Mouse (Mus musculus) urinary bladder, postnatal 4 days (tissue): ENCODE results near the gene Golga7b.

ENCODE experiments used
- DNase-seq, 2 experiments: peaks; one replicate each; pipeline ENCODE4 v3.0.0; 2021 to 2022; ENCODE audit warnings: low spot score in 2 of 2

Golga7b gene

DNA sequence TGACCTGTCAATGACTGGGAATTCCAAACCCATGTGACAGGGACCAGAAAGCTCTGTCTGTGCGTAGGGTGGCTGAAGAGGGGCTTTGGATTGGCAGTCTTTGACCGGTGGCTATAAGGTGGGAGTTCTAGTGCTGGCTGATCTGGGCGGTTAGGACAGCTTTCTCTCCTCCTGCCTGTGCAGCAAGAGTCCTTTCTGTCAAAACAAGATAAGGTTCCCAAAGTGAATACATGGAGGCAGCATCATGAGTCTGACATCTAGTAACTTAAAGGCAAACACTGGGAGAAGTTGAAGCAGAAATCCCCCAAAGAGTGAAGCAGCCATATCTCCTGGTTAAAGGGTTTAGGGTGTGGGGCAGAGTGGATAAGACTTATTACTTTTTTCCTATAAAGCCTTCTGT, at the start of gene Golga7b:
Gene Golga7b, plus strand, starts transcription at position 56 of the 400 bp plus-strand sequence.
- DNase-seq: no peak

DNA sequence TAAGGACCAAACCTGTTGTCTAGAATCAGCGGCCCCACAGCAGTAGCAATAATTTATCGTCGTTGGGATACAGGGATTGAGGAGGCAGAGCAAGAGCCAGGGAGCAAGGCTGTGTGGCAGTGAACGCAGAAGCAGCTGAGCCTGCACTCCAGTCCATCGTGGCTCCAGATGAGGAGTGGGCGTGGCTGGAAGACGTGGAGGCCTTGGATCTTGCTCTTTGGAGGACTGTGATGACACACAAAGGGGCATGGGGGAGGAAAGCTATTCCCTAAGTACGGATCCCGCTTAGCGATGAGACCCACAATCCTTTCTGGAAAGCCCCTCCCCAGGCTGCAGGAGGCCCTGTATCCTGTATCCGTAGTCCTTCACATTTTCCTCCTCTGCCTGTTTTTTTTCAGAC, 49.3 kb upstream of the Golga7b start:
- DNase-seq: no peak

DNA sequence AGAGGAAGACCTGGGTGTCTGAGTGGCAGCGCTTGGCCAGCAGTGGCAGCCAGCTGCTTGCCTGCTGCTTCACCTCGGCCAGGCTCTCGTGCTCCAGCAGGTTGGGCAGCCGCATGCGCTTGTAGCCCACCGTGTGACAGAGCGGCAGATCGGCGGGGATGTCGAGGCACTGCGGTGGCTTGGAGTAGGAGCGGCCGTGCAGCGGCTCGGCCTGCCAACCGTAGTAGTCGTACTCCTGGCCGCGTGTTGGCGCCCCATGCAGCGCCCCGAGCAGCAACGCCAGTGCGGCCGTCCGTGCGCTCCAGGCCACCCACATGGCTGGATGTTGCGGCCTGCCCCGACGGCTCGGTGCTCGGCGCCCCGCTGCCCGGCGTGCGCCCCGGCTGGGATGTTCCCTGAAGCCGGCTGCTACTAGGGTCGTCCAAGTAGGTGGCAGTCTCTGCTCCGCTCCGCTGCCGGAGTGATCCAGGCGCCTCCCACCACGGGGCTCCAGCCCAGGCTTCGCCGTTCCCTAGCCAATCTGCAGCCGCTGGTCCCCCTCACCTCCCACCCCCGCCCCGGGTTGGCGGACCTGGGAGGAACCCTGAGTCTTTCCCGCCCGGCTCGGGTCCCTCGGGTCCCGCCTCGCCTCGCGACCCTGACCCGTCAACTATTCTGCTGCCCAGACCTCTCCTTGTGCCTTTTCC, 45.5 kb upstream of the Golga7b start, which contains the start of gene Sfrp5:
Gene Sfrp5, minus strand, starts transcription at position 557 of the 686 bp plus-strand sequence.
- DNase-seq: no peak

DNA sequence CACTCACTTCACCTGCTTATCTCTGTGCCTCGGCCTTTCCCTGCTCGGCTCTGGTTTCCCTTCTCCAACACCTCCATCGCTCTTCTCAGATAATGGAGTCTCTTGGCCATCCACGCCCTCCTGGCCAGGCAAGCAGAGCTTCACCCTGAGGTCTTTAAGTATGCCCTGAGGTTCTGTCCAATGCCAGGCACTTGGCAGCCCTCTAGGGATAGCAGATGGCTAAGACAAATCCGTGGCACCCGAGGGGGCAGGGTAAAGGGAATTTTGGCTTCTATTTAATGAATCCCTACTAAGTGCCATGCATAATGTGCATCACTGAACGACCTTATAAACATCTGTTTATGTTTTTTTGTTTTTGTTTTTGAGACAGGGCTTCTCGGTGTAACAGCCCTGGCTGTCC, 44.9 kb upstream of the Golga7b start:
- no peak for DNase-seq

DNA sequence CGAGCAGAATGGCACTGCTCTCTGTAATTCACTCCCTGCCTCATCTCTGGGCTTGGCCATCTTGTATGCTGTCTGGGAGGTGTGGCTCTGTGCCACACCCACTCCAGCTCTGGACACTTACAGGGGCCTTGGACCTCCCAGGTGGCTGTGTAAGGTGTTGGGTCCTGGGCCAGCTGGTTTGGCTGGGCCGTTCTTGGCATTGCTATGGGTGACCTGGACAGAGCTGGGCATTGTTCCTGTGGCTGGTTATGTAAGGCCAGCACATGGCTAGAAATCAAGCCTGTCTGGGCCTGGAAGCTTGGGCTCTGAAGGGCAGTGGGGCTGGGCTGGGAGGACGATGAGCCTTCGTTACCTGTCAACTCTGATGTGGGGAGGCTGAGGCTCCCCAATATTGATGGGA, 43.1 kb upstream of the Golga7b start:
- DNase-seq: no peak

DNA sequence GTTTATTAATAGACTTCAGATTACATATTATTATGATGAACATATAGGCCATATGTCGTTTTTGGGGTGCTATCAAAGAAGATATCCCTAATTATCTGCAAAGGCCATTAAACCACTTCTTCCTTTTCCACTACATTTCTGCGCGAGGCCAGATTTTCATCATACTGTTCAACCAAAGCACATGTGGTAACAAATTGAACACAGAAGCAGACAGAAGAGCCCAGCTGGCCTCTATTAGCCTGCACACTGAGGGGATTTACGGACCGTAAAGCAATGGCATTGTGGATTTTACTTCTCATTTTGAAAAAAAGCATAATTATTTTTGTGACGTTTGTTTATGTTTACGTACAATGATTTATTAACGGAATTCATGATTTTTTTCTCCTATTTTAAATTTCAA, 42.2 kb upstream of the Golga7b start:
- DNase-seq: no peak

DNA sequence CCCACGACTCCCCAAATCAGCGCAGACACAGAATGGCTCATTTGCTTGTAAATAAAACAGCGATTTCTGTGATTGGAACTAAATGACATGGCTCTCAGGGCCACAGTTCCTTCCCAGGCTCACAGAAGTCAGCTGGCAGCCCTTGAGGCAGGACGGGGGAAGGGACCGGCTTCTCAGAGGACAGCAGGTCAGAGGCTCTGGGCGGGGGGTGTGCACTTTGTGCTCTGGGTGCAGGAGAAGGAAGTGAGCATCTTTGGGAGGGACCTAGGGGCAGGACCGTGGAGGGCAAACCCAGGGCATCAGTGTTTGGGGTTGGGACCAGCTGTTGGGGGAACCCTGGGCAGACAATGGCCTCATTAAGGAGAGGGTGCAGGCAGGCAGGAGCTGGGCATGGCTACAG, 37.9 kb upstream of the Golga7b start:
- no peak for DNase-seq

DNA sequence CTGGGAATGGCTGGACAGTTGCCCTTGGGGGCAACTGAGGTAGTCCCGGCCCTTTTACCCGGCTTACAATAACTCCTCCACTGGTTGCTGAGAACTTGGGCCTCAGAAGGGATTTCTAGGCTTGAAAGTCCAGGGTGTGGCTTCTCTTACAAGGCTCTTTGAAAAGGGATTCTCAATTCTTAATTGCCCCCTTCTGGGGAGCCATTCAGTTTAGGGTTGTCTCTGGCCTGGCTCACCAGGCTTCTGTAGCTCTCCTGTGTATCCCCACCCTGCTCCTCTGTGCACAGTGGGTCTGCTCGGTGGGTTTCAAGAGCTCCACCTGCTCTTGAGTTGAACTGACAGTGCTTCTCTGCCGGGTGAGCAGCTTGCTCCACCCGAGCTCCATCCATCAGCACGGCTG, 37.4 kb upstream of the Golga7b start:
- DNase-seq: no peak

DNA sequence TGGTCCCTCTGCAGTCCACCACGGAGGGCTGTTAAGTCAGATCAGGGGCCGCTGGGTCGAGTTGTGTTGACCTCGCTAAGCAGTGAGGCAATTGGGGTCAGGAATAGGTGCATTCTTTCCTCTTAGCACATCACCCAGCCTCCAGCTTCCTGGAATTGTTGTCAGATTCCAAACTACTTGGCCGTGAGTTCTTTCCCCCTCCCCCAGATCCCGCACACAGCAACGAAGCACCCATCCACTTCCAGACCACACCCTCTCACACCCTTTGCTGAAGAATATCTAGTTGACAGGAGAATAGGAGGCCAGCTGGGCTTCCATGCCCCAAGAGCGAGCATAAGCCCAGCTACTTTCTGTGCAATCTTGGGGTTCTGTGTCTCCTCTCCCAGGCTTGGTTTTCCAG, 35.4 kb upstream of the Golga7b start:
- no peak for DNase-seq

DNA sequence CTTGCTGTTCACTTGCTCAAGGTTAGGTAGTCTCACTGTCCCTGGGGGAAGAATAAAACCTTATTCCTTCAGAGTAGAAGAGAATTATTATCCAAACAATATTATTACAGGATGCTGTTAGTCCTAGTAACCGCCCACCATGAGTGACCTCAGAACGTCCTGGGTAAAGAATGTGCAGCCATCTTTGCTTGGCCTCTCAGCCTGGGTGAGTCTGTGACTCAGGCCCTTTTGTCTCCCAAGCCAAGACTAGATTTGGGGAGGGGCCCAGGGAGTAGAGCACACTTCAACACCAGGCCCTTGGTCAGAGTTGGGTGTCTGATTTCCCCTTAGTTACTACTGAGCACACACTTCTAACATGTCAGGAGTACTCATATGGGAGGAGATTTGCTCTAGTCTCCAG, 32.8 kb upstream of the Golga7b start:
- no peak for DNase-seq

DNA sequence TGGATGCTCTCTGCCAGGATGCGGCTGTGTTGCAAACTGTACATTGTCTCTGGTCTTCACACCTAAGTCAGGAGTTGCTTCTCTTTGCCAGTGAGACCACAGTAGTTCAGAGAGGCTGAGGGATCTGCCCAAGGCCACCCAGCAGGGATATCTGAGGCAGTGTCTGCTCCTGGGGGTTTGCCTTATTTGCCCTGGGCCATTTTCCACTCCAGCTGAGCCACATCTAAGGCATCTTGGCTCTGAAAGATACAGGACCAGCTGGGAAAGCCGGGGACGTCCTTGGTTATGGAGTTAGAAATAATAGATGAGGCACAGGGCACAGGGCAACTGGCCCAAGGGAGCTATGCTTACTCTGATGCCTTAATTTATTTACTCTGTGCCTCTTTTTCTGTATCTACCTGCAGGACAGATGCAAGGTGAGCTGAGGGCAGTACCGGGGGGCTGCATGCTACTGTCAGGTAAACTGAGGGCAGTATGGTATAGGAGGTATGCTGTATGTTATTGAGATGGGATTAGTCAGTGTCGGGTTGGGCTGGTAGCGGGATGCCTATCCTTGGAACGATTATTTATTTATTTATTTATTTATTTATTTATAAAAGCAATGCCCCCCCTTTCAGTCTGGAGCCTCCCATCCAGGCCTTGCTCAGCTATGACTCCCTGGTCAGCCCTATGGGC, 30.5 kb upstream of the Golga7b start:
- no peak for DNase-seq

DNA sequence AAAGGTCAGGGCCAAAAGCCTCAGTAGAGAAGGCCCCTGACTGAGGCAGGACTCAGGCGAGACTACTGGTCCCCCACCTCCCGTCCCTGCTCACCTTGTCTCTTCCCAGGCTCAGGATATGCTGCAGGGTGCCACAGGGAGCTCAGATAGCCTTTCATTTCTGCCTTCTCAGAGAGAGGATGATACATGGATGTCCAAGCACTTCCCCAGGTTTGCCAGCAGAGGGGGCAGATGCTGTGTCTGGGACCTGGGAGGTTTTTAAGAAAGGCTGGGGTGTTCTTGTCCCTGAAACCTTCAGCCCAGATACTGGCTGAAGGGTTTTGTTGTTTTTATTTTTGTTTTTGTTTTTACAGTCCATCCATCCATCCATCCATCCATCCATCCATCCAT, 30.0 kb upstream of the Golga7b start:
- DNase-seq: no peak

DNA sequence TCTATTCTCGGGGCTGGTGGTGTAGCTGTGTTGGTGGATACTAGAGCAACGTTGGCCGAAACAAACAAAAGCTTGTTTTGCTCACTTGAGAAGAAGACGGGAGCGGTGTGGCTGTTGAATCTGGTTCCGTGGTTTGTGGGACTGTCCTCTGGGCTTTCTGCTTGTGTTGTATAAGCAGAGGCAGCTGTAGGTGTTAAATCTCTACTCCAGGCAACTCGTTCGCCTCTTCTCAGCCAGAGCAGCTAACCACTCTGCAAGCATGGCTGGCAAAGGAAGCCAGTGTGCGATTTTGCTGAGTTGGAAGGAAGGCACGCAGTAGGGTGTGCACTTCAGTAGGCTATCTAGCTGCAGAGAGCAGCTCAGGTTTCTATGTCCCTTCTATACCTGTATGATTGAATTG, 20.9 kb upstream of the Golga7b start:
- no peak for DNase-seq

DNA sequence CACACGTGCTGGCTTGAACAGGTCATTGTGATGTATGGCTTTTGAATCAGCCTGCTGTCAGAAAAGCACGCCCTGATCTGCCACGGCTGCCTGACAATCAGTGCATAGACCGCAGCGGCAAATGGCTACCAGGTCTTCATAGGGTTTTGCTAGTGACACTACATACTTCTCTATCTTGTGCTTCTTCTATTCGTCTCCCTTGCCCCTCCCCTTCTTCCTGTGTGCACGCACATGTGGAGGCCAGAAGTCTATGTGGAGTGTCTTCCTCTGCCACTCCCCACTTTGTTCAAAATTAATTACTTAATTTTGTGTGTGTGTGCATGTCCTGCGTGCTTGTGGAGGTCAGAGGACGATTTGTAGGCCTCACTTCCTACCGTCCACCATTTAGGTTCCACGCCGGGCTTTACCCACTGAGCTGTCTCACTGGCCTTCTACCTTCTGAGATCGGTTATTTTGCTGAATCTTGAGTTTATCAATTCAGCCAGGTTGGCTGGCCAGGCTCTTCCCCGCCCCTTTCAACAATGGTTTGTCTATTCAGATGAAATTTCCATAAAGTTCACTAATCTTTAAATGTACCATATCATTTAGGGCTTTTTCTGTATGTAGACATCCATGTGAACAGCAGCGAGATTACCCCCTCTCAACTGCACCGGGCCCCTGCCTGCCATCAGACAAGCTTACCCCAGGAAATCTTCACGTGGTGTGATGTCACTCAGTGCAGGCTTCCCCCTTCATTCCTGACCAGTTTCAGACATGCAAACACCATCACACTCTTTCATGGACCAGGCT, 17.7 kb upstream of the Golga7b start:
- DNase-seq: no peak

DNA sequence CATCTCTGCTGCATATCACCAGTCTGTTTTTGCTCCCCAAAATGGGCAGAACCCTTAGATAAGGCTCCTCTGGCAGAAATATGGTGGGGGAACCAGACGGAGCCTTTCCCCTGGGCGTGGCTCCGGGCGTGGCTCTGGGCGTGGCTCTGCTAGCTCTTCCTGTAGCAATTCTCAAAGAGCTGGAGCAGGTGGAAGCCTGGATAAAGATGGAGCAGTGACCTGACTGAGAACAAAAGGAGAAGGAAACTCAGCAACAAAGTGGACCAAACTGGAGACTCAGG, 17.1 kb upstream of the Golga7b start:
- DNase-seq: no peak

DNA sequence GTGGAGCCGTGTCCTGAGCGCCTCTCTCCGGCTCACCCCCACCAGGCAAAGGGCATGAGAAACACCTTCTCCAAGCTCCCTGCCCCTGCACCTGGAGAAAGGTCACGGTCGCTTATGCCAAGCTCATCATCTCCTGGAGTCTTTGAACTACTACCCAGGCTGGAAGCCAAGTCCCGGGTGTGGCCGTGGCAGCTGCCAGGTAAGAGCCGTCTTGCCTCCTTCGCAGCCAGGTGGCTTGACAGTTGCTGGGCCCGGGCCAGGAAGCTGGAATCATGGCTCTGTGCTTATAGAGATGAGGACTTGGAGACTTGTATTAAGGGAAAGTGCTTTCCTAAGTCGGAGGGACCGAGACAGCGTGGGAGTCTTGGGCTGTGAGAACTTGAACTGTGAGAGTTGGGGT, 16.4 kb upstream of the Golga7b start:
- DNase-seq: no peak

DNA sequence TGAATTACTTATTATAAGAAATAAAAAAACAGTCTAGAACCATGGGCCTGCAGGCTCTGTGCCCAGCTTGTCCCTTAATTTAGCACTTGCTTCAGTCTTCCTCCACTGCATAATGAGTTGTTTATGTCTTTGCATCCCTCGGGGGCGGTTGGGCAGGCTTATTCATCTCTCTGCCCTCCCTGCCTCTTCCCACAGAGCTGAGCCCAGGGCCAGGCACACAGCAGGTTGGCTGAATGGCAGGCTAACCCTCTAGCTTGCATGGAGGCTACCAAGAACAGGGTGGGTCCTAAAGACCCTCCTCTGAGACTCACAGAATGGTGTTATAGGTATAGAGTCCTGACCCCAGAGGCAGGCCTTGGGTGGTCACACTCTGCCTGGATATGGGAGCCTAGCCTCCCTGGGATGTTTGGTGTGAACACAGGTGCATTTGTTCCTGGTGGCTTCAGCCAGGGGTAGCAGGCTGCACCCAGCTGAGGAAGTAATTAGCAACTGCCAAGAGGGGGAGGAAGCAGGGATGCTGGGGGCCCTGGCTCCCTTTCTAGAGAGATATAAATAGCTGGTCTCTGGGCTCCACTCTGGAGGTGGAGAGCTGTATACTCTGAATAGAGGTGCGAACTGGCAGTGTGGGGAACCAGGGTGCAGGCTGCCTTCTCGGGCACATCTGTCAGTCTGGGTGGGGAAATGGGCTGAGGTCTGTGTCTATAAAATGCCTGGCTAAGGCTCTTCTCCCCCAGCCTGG, 9.6 kb upstream of the Golga7b start:
- no peak for DNase-seq

DNA sequence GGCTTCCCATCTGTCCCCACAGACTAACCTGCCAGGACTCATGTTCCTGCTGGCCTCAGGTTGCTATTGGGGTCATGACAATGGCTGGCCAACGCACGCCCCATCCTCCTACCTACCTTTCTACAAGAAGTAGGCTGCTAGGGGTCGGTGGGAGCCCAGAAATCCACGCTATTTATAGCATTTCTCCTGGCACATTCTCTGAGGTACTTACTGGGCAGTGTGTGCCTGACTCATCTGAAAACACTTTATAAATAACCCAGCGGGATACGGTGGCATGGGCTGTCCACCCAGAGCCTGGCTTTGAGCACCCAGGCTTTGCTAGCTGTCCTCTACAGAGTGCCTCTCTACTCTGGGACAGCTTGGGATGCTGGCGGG, 9.0 kb upstream of the Golga7b start:
- no peak for DNase-seq

DNA sequence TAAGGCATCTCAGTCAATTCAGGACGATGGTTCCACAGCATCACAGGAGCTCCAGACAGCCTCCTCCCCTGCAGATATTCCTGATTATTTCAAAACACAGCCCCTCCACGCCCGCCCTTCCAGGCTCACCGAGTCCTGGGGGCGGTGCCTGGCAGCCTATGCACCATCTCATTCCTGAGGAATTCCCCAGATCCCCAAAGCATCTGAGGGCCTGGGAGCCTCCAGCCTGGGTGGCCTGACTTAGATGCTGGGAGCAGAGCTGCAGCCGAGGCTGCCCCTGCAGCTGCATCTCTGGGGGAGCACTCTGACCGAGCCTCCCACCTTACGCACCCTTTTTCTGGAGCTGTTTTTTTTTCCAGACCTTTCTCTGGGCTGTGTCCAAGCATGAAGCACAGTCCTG, 6.5 kb upstream of the Golga7b start:
- DNase-seq: no peak

DNA sequence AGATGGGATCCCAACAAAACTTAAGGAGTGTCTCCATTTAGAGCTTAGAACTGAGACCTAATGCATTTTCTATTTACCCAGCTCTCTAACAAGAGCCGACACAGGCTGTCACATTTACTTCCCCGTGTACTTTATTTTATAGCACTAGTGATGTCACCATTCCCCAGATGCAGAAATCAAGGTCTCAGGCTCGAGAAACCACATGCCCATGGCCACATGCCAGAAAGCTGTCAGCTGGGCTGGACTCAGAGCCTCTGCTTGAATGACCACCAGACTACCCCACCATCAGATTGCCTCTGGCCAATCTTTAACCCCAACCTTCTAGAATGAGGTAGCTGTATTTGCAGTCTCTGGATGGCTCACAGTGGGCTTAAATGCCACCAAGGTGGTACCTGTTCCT, 4.0 kb upstream of the Golga7b start:
- DNase-seq: no peak

DNA sequence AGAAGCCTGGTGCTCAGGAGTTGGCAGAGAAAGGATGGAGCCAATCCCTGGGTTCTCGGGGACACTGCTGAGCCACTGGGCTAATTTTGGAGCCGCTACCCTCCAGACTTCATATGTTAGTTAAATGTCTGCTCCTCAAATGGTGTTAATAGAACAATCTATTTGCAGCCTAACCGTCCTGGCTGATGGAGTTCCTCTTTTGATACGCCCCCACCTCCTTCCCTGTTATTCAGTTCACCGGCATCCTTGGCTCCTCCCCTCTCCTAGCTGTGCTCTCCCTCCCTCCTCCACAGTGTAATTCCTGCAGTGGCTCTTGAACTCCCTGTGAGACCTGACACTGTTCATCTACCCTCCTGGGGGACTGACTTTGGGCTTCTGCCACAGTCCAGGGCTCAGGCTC, 748 bp upstream of the Golga7b start:
- DNase-seq: no peak
